Mouse (Mus musculus) G1E (cell line): ENCODE measurements around the gene Elob. TPM values are rescaled to one million over a fixed set of nuclear protein-coding genes. Genes with fewer than 3 reads are reported as not detected.

Source experiments
- ATAC-seq: 2 replicates; pipeline ENCODE4 v1.8.0; 2016; ENCODE audit warnings: mild to moderate bottlenecking; ENCODE audit not compliant: insufficient number of reproducible peaks, poor library complexity, low FRiP score, severe bottlenecking; ENCODE audit errors: extremely low read depth
- DNase-seq: peaks from one replicate; pipeline ENCODE4 v3.0.0; 2012; ENCODE audit warnings: low spot score
- H3K27me3 ChIP-seq: 2 replicates; pipeline ENCODE4 v1.6.1; 2012; ENCODE audit warnings: mild to moderate bottlenecking, low read length, inconsistent platforms; ENCODE audit not compliant: insufficient read depth
- H3K36me3 ChIP-seq: replicated peaks from 2 replicates; pipeline ENCODE3; 2012; ENCODE audit warnings: mild to moderate bottlenecking, inconsistent platforms
- H3K4me1 ChIP-seq: 2 replicates; pipeline ENCODE4 v1.6.1; 2012; ENCODE audit warnings: low read depth, low read length, inconsistent platforms, mixed read lengths; ENCODE audit not compliant: insufficient read depth
- H3K4me3 ChIP-seq: 2 replicates; pipeline ENCODE4 v1.5.1; 2012; ENCODE audit warnings: low read depth, mild to moderate bottlenecking, inconsistent platforms, low read length, moderate library complexity, mixed read lengths
- H3K9me3 ChIP-seq: replicated peaks from 2 replicates; pipeline ENCODE4 v1.6.1; 2012; ENCODE audit warnings: inconsistent platforms
- CTCF ChIP-seq: IDR thresholded peaks from 2 replicates; pipeline ENCODE4 v1.5.1; 2012; ENCODE audit warnings: low read depth, low read length, inconsistent platforms, mixed read lengths
- GATA1 ChIP-seq: IDR thresholded peaks from 2 replicates; pipeline ENCODE4 v1.6.1; 2012; ENCODE audit warnings: borderline replicate concordance, low read length, inconsistent platforms, mixed read lengths
- GATA2 ChIP-seq: IDR thresholded peaks from 2 replicates; pipeline ENCODE4 v1.6.1; 2012; ENCODE audit warnings: low read depth, low read length, inconsistent platforms, borderline replicate concordance
- POLR2AphosphoS5 ChIP-seq: IDR thresholded peaks from 2 replicates; pipeline ENCODE4 v1.6.1; 2012; ENCODE audit warnings: low read depth, low read length, inconsistent platforms; ENCODE audit not compliant: insufficient replicate concordance
- TAL1 ChIP-seq: conservative IDR thresholded peaks from 2 replicates; pipeline ENCODE4 v1.6.1; 2012; ENCODE audit warnings: low read depth, low read length, inconsistent platforms, mixed read lengths
- polyA plus RNA-seq: library from polyadenylated mRNA; stranded (reverse); fragments of >175 nt; gene quantifications from 2 replicates; pipeline ENCODE4 v1.2.3, GENCODE M21; 2012
- total RNA-seq, 2 experiments: library from RNA; stranded (forward) in 1 of 2; stranded (reverse) in 1 of 2; fragments of 200-1000 nt in 1 of 2; fragments of >200 nt in 1 of 2; fragmentation: Nextera tagmentation in 1 of 2; gene quantifications; 2 replicates each; pipeline ENCODE4 v1.2.3; 2014 to 2017

Gene Elob
- total and polyA plus RNA-seq, 3 experiments, result 171 to 984 (median 468) TPM

DNA sequence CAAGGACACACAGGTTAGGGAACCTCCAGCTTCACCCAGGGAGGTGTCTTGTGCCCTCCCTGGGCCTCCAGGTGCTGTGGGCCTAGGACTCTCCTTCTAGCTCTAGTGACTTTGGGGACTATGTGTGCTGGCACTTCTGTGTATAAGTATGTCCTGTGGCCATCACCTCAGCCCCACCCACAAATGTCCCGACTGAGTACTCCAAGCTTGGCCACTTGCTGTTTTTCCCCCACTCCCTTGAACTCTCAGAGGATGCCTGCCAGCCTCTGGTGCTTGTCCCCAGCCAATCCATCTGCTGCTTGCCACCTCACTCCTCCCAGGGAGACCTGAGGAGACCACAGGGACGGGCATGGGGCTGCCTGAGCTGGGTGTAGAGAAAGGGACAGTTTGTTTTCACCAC lies 50.5 kb downstream of the Elob start:
- Histone ChIP-seq H3K4me1 (peaks cover 5% of the 10 kb centered on the region; the same call in 1 of the 2 replicates), H3K27me3 (peaks cover 53% of the 10 kb centered on the region), H3K36me3 (no peaks in the 10 kb centered on the region), H3K9me3 (no peaks in the 10 kb centered on the region), H3K4me3 (no peak overlapping the region)
- DNase-seq, result no peak
- no peak for ATAC-seq
- TF ChIP-seq TAL1, result no peak
- TF ChIP-seq CTCF, result no peak
- no peak for TF ChIP-seq GATA2
- no peak for TF ChIP-seq GATA1
- no peak for TF ChIP-seq POLR2AphosphoS5

DNA sequence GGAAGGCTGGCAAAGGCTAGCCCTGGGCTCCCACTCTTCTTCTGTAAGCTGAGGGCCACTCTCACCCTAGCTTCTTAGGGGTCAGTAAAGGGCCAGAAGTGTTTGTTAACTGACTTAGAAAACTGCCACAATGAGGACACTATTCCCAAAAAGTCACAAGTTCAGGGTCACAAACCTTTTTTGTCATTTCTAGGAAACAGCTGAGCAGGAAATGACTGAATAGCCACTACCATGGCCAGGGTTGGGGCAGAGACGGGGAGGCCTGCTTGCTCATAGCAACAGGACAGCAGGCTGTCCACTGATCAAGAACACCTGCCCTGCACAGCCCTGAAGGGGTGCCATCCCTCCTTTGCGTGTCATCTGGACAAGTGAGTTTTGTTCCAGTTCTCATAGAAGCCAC lies 51.8 kb downstream of the Elob start:
- Histone ChIP-seq H3K36me3 (no peaks in the 10 kb centered on the region), H3K4me1 (peaks cover 5% of the 10 kb centered on the region; the same call in 1 of the 2 replicates), H3K27me3 (peaks cover 50% of the 10 kb centered on the region), H3K9me3 (no peaks in the 10 kb centered on the region), H3K4me3 (no peak overlapping the region)
- DNase-seq, result no peak
- TF ChIP-seq TAL1, result no peak
- no peak for TF ChIP-seq GATA1
- no peak for TF ChIP-seq GATA2
- no peak for TF ChIP-seq CTCF
- TF ChIP-seq POLR2AphosphoS5, result no peak
- ATAC-seq, result no peak

DNA sequence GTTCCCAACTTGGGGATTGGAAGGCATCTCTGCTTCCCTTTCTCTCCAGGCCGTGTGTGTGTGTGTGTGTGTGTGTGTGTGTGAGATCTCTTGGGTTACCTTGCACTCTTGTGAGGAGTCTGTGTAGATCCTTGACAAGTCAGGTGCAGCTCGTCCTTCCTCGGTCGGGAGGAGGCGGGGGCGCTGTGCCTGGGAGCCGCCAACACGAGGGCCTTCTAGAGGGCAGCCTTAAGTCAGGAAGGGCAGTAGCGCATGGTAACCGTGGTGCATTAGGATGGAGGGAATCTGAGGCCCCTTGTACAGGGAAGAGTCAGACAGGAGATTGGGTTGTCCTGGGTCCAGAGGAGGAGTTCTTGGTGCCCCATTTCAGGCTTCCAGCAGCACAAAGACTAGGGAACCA lies 52.7 kb downstream of the Elob start:
- Histone ChIP-seq H3K4me1 (peaks cover 6% of the 10 kb centered on the region), H3K36me3 (no peaks in the 10 kb centered on the region), H3K27me3 (peaks cover 47% of the 10 kb centered on the region), H3K9me3 (no peaks in the 10 kb centered on the region), H3K4me3 (no peak overlapping the region)
- ATAC-seq (no peak), DNase-seq (no peak)
- TF ChIP-seq GATA1, result no peak
- no peak for TF ChIP-seq GATA2
- no peak for TF ChIP-seq TAL1
- no peak for TF ChIP-seq CTCF
- no peak for TF ChIP-seq POLR2AphosphoS5

Other genes starting within 250 kb of the Elob start
Only the 20 nearest of the 29 such genes appear.
- gene Tnfrsf12a, start 151.7 kb downstream of the Elob start, total RNA-seq (2014; fragmentation: Nextera tagmentation), result 1.3 and 3.4 TPM in 2 replicates
- 5.0 and 5.7 TPM in 2 replicates for gene Tnfrsf12a, start 151.7 kb downstream of the Elob start, total RNA-seq (2017)
- gene Tnfrsf12a, start 151.7 kb downstream of the Elob start, polyA plus RNA-seq, result 4.8 and 5.5 TPM in 2 replicates
- gene Cldn6, start 149.9 kb downstream of the Elob start, total RNA-seq (2014; fragmentation: Nextera tagmentation), result not detected in 2 replicates
- gene Cldn6, start 149.9 kb downstream of the Elob start, total RNA-seq (2017), result not detected in 2 replicates
- gene Cldn6, start 149.9 kb downstream of the Elob start, polyA plus RNA-seq, result not detected in 2 replicates
- gene Cldn9, start 145.1 kb downstream of the Elob start, total RNA-seq (2014; fragmentation: Nextera tagmentation), result not detected in 2 replicates
- not detected in 2 replicates for gene Cldn9, start 145.1 kb downstream of the Elob start, total RNA-seq (2017)
- gene Cldn9, start 145.1 kb downstream of the Elob start, polyA plus RNA-seq, result not detected in 2 replicates
- not detected in 2 replicates for gene 1520401A03Rik, start 106.4 kb downstream of the Elob start, total RNA-seq (2014; fragmentation: Nextera tagmentation)
- 0.05 TPM in 1 of 2 replicates, not detected in the other for gene 1520401A03Rik, start 106.4 kb downstream of the Elob start, total RNA-seq (2017)
- gene 1520401A03Rik, start 106.4 kb downstream of the Elob start, polyA plus RNA-seq, result 0.02 TPM in 1 of 2 replicates, not detected in the other
- gene Pkmyt1, start 102.8 kb downstream of the Elob start, total RNA-seq (2014; fragmentation: Nextera tagmentation), result 33.5 and 41.1 TPM in 2 replicates
- 10.8 and 12.9 TPM in 2 replicates for gene Pkmyt1, start 102.8 kb downstream of the Elob start, total RNA-seq (2017)
- gene Pkmyt1, start 102.8 kb downstream of the Elob start, polyA plus RNA-seq, result 125 and 147 TPM in 2 replicates
- 0.39 and 1.9 TPM in 2 replicates for gene Paqr4, start 88.3 kb downstream of the Elob start, total RNA-seq (2014; fragmentation: Nextera tagmentation)
- gene Paqr4, start 88.3 kb downstream of the Elob start, total RNA-seq (2017), result 2.6 and 3.2 TPM in 2 replicates
- 2.3 and 3.5 TPM in 2 replicates for gene Paqr4, start 88.3 kb downstream of the Elob start, polyA plus RNA-seq
- not detected in 2 replicates for gene Kremen2, start 83.3 kb downstream of the Elob start, total RNA-seq (2014; fragmentation: Nextera tagmentation)
- 0.05 and 0.29 TPM in 2 replicates for gene Kremen2, start 83.3 kb downstream of the Elob start, total RNA-seq (2017)
- gene Kremen2, start 83.3 kb downstream of the Elob start, polyA plus RNA-seq, result 1.2 and 1.4 TPM in 2 replicates
- 11.9 and 14.1 TPM in 2 replicates for gene Flywch1, start 57.5 kb downstream of the Elob start, total RNA-seq (2014; fragmentation: Nextera tagmentation)
- gene Flywch1, start 57.5 kb downstream of the Elob start, total RNA-seq (2017), result 18.2 and 22.3 TPM in 2 replicates
- 42.7 and 44.6 TPM in 2 replicates for gene Flywch1, start 57.5 kb downstream of the Elob start, polyA plus RNA-seq
- gene Flywch2, start 43.1 kb downstream of the Elob start, total RNA-seq (2014; fragmentation: Nextera tagmentation), result not detected in 2 replicates
- 0.12 TPM in 1 of 2 replicates, not detected in the other for gene Flywch2, start 43.1 kb downstream of the Elob start, total RNA-seq (2017)
- not detected in 2 replicates for gene Flywch2, start 43.1 kb downstream of the Elob start, polyA plus RNA-seq
- 1,039 and 1,150 TPM in 2 replicates for gene Srrm2, start 38.6 kb downstream of the Elob start, total RNA-seq (2014; fragmentation: Nextera tagmentation)
- gene Srrm2, start 38.6 kb downstream of the Elob start, total RNA-seq (2017), result 66.6 and 86.7 TPM in 2 replicates
- gene Srrm2, start 38.6 kb downstream of the Elob start, polyA plus RNA-seq, result 141 and 329 TPM in 2 replicates
- not detected in 2 replicates for gene Prss33, start 6.9 kb upstream of the Elob start, total RNA-seq (2014; fragmentation: Nextera tagmentation)
- gene Prss33, start 6.9 kb upstream of the Elob start, total RNA-seq (2017), result 0.11 TPM in 1 of 2 replicates, not detected in the other
- gene Prss33, start 6.9 kb upstream of the Elob start, polyA plus RNA-seq, result not detected in 2 replicates
- gene Prss32, start 14.7 kb upstream of the Elob start, total RNA-seq (2014; fragmentation: Nextera tagmentation), result not detected in 2 replicates
- gene Prss32, start 14.7 kb upstream of the Elob start, total RNA-seq (2017), result 0.05 TPM in 1 of 2 replicates, not detected in the other
- gene Prss32, start 14.7 kb upstream of the Elob start, polyA plus RNA-seq, result not detected in 2 replicates
- gene Prss41, start 15.0 kb upstream of the Elob start, total RNA-seq (2014; fragmentation: Nextera tagmentation), result not detected in 2 replicates
- gene Prss41, start 15.0 kb upstream of the Elob start, total RNA-seq (2017), result not detected in 2 replicates
- gene Prss41, start 15.0 kb upstream of the Elob start, polyA plus RNA-seq, result not detected in 2 replicates
- not detected in 2 replicates for gene Prss21, start 38.9 kb upstream of the Elob start, total RNA-seq (2014; fragmentation: Nextera tagmentation)
- gene Prss21, start 38.9 kb upstream of the Elob start, total RNA-seq (2017), result not detected in 2 replicates
- gene Prss21, start 38.9 kb upstream of the Elob start, polyA plus RNA-seq, result not detected in 2 replicates
- gene Dcpp1, start 51.7 kb upstream of the Elob start, total RNA-seq (2014; fragmentation: Nextera tagmentation), result not detected in 2 replicates
- not detected in 2 replicates for gene Dcpp1, start 51.7 kb upstream of the Elob start, total RNA-seq (2017)
- gene Dcpp1, start 51.7 kb upstream of the Elob start, polyA plus RNA-seq, result not detected in 2 replicates
- not detected in 2 replicates for gene Dcpp2, start 51.7 kb upstream of the Elob start, total RNA-seq (2014; fragmentation: Nextera tagmentation)
- gene Dcpp2, start 51.7 kb upstream of the Elob start, total RNA-seq (2017), result 0.22 TPM in 1 of 2 replicates, not detected in the other
- gene Dcpp2, start 51.7 kb upstream of the Elob start, polyA plus RNA-seq, result not detected in 2 replicates
- gene Dcpp3, start 88.3 kb upstream of the Elob start, total RNA-seq (2014; fragmentation: Nextera tagmentation), result not detected in 2 replicates
- not detected in 2 replicates for gene Dcpp3, start 88.3 kb upstream of the Elob start, total RNA-seq (2017)
- gene Dcpp3, start 88.3 kb upstream of the Elob start, polyA plus RNA-seq, result not detected in 2 replicates
- gene Sbp, start 112.5 kb upstream of the Elob start, total RNA-seq (2014; fragmentation: Nextera tagmentation), result not detected in 2 replicates
- gene Sbp, start 112.5 kb upstream of the Elob start, total RNA-seq (2017), result not detected in 2 replicates
- not detected in 2 replicates for gene Sbp, start 112.5 kb upstream of the Elob start, polyA plus RNA-seq
- not detected in 2 replicates for gene Sbpl, start 126.1 kb upstream of the Elob start, total RNA-seq (2014; fragmentation: Nextera tagmentation)
- not detected in 2 replicates for gene Sbpl, start 126.1 kb upstream of the Elob start, total RNA-seq (2017)
- gene Sbpl, start 126.1 kb upstream of the Elob start, polyA plus RNA-seq, result not detected in 2 replicates
- gene Prss30, start 151.4 kb upstream of the Elob start, total RNA-seq (2014; fragmentation: Nextera tagmentation), result not detected in 2 replicates
- not detected in 2 replicates for gene Prss30, start 151.4 kb upstream of the Elob start, total RNA-seq (2017)
- not detected in 2 replicates for gene Prss30, start 151.4 kb upstream of the Elob start, polyA plus RNA-seq